Mouse (Mus musculus): Measurements from ENCODE around the gene H2-Ab1. TPM values are rescaled to one million over a fixed set of nuclear protein-coding genes. Genes with fewer than 3 reads are reported as not detected.
"Not testable (repeated sequence)": the region's sequence is repeated elsewhere in the genome, so short reads cannot be mapped to it uniquely, and the experiment has no call there.

H2-Ab1 gene
- polyA plus RNA-seq, 1 experiment from 2014 or later = 10.0 TPM

GRCm38 (mm10) chr17:34215176-34215575, 42.3 kb upstream of the H2-Ab1 start:
- Histone ChIP-seq H3K27ac (replicated peaks in 1 of 2; ENCODE audit: control insufficient read depth in 1 of 2, insufficient read depth in 1 of 2, low read depth in 2 of 2, low read length in 2 of 2) (no peak overlapping the region), H3K9me3 (ENCODE audit: control insufficient read depth, low read length) (peaks cover 4% of the 10 kb centered on the region; the same call in 1 of the 2 replicates), H3K36me3 (ENCODE audit: control insufficient read depth, insufficient read depth, low read length) (no peaks in the 10 kb centered on the region), H3K4me1 (ENCODE audit: control insufficient read depth in 2 of 2, insufficient read depth in 2 of 2, low read length in 2 of 2) (no peaks in the 10 kb centered on the region), H3K4me3 (ENCODE audit: control insufficient read depth in 1 of 2, insufficient read depth in 1 of 2, low read depth in 1 of 2, low read length in 2 of 2) (no peak overlapping the region), H3K9ac (ENCODE audit: low read length) (no peak overlapping the region), H3K27me3 (ENCODE audit: control insufficient read depth, insufficient read depth, low read length) (peaks cover 51% of the 10 kb centered on the region), H3K4me2 (ENCODE audit: low read length) (no peak overlapping the region)
- 86% methylated on average over 12 of the region's 12 CpGs for WGBS
- ATAC-seq (ENCODE audit: insufficient number of reproducible peaks, insufficient read depth, low FRiP score, low read depth) = no peak

- Histone ChIP-seq H3K9ac (ENCODE audit: low read length) (no peak overlapping the region), H3K4me3 (ENCODE audit: control insufficient read depth in 1 of 2, insufficient read depth in 1 of 2, low read depth in 1 of 2, low read length in 2 of 2) (no peak overlapping the region), H3K27me3 (ENCODE audit: control insufficient read depth, insufficient read depth, low read length) (peaks cover 29% of the 10 kb centered on the region), H3K9me3 (ENCODE audit: control insufficient read depth, low read length) (peaks cover 4% of the 10 kb centered on the region; the same call in 1 of the 2 replicates), H3K27ac (replicated peaks in 1 of 2; ENCODE audit: control insufficient read depth in 1 of 2, insufficient read depth in 1 of 2, low read depth in 2 of 2, low read length in 2 of 2) (no peak overlapping the region), H3K4me1 (ENCODE audit: control insufficient read depth in 2 of 2, insufficient read depth in 2 of 2, low read length in 2 of 2) (no peaks in the 10 kb centered on the region), H3K4me2 (ENCODE audit: low read length) (no peak overlapping the region), H3K36me3 (ENCODE audit: control insufficient read depth, insufficient read depth, low read length) (no peaks in the 10 kb centered on the region)
- WGBS = 78% methylated on average over 8 of the region's 8 CpGs
- no peak for ATAC-seq (ENCODE audit: insufficient number of reproducible peaks, insufficient read depth, low FRiP score, low read depth)
These were observed 40.1 kb upstream of the H2-Ab1 start for GRCm38 (mm10) chr17:34217216-34217928.

- no peak for ATAC-seq (ENCODE audit: insufficient number of reproducible peaks, insufficient read depth, low FRiP score, low read depth)
- H3K36me3 ChIP-seq (ENCODE audit: control insufficient read depth, insufficient read depth, low read length) = no peaks in the 10 kb centered on the region
- H3K27ac ChIP-seq (replicated peaks in 1 of 2; ENCODE audit: control insufficient read depth in 1 of 2, insufficient read depth in 1 of 2, low read depth in 2 of 2, low read length in 2 of 2) = no peak overlapping the region
- H3K4me3 ChIP-seq (ENCODE audit: control insufficient read depth in 1 of 2, insufficient read depth in 1 of 2, low read depth in 1 of 2, low read length in 2 of 2) = no peak overlapping the region
- H3K9ac ChIP-seq (ENCODE audit: low read length) = no peak overlapping the region
- H3K4me2 ChIP-seq (ENCODE audit: low read length) = no peak overlapping the region
- H3K27me3 ChIP-seq (ENCODE audit: control insufficient read depth, insufficient read depth, low read length) = peaks cover 23% of the 10 kb centered on the region
- 82% methylated on average over 5 of the region's 5 CpGs for WGBS
- peaks cover 4% of the 10 kb centered on the region; the same call in 1 of the 2 replicates for H3K9me3 ChIP-seq (ENCODE audit: control insufficient read depth, low read length)
- H3K4me1 ChIP-seq (ENCODE audit: control insufficient read depth in 2 of 2, insufficient read depth in 2 of 2, low read length in 2 of 2) = no peaks in the 10 kb centered on the region
These were observed 39.5 kb upstream of the H2-Ab1 start for GRCm38 (mm10) chr17:34217986-34218385.

GRCm38 (mm10) chr17:34218675-34219074, 38.8 kb upstream of the H2-Ab1 start:
- no peak for ATAC-seq (ENCODE audit: insufficient number of reproducible peaks, insufficient read depth, low FRiP score, low read depth)
- H3K27ac ChIP-seq (replicated peaks in 1 of 2; ENCODE audit: control insufficient read depth in 1 of 2, insufficient read depth in 1 of 2, low read depth in 2 of 2, low read length in 2 of 2) = no peak overlapping the region

GRCm38 (mm10) chr17:34219096-34219495, 38.4 kb upstream of the H2-Ab1 start:
- H3K4me1 ChIP-seq (ENCODE audit: control insufficient read depth in 2 of 2, insufficient read depth in 2 of 2, low read length in 2 of 2); H3K4me2 ChIP-seq (ENCODE audit: low read length); ATAC-seq (ENCODE audit: insufficient number of reproducible peaks, insufficient read depth, low FRiP score, low read depth); H3K27ac ChIP-seq (replicated peaks in 1 of 2; ENCODE audit: control insufficient read depth in 1 of 2, insufficient read depth in 1 of 2, low read depth in 2 of 2, low read length in 2 of 2); H3K4me3 ChIP-seq (ENCODE audit: control insufficient read depth in 1 of 2, insufficient read depth in 1 of 2, low read depth in 1 of 2, low read length in 2 of 2); H3K9ac ChIP-seq (ENCODE audit: low read length); H3K9me3 ChIP-seq (ENCODE audit: control insufficient read depth, low read length); H3K36me3 ChIP-seq (ENCODE audit: control insufficient read depth, insufficient read depth, low read length): not testable (repeated sequence)
- 85% methylated on average over 7 of the region's 11 CpGs for WGBS
- peaks cover 12% of the 10 kb centered on the region for H3K27me3 ChIP-seq (ENCODE audit: control insufficient read depth, insufficient read depth, low read length)

More at GRCm38 (mm10) chr17:34218675-34219074, 38.8 kb upstream of the H2-Ab1 start:
- no peaks in the 10 kb centered on the region for H3K36me3 ChIP-seq (ENCODE audit: control insufficient read depth, insufficient read depth, low read length)
- H3K4me1 ChIP-seq (ENCODE audit: control insufficient read depth in 2 of 2, insufficient read depth in 2 of 2, low read length in 2 of 2) = no peaks in the 10 kb centered on the region
- H3K9me3 ChIP-seq (ENCODE audit: control insufficient read depth, low read length) = peaks cover 4% of the 10 kb centered on the region; the same call in 1 of the 2 replicates
- H3K9ac ChIP-seq (ENCODE audit: low read length) = no peak overlapping the region
- no peak overlapping the region for H3K4me3 ChIP-seq (ENCODE audit: control insufficient read depth in 1 of 2, insufficient read depth in 1 of 2, low read depth in 1 of 2, low read length in 2 of 2)
- 83% methylated on average over 11 of the region's 11 CpGs for WGBS
- H3K4me2 ChIP-seq (ENCODE audit: low read length) = no peak overlapping the region
- H3K27me3 ChIP-seq (ENCODE audit: control insufficient read depth, insufficient read depth, low read length) = peaks cover 16% of the 10 kb centered on the region

GRCm38 (mm10) chr17:34219801-34220200, 37.7 kb upstream of the H2-Ab1 start:
- ATAC-seq (ENCODE audit: insufficient number of reproducible peaks, insufficient read depth, low FRiP score, low read depth); H3K4me1 ChIP-seq (ENCODE audit: control insufficient read depth in 2 of 2, insufficient read depth in 2 of 2, low read length in 2 of 2); H3K36me3 ChIP-seq (ENCODE audit: control insufficient read depth, insufficient read depth, low read length); H3K27ac ChIP-seq (replicated peaks in 1 of 2; ENCODE audit: control insufficient read depth in 1 of 2, insufficient read depth in 1 of 2, low read depth in 2 of 2, low read length in 2 of 2); H3K9ac ChIP-seq (ENCODE audit: low read length); H3K27me3 ChIP-seq (ENCODE audit: control insufficient read depth, insufficient read depth, low read length); H3K9me3 ChIP-seq (ENCODE audit: control insufficient read depth, low read length); H3K4me2 ChIP-seq (ENCODE audit: low read length); H3K4me3 ChIP-seq (ENCODE audit: control insufficient read depth in 1 of 2, insufficient read depth in 1 of 2, low read depth in 1 of 2, low read length in 2 of 2): not testable (repeated sequence)
- WGBS = 89% methylated on average over 3 of the region's 7 CpGs

GRCm38 (mm10) chr17:34220401-34220800, 37.1 kb upstream of the H2-Ab1 start:
- WGBS = 94% methylated on average over 5 of the region's 16 CpGs
- H3K36me3 ChIP-seq (ENCODE audit: control insufficient read depth, insufficient read depth, low read length); ATAC-seq (ENCODE audit: insufficient number of reproducible peaks, insufficient read depth, low FRiP score, low read depth): not testable (repeated sequence)

GRCm38 (mm10) chr17:34224816-34225215, 32.7 kb upstream of the H2-Ab1 start:
- no peak overlapping the region for H3K9ac ChIP-seq (ENCODE audit: low read length)
- no peak overlapping the region for H3K4me3 ChIP-seq (ENCODE audit: control insufficient read depth in 1 of 2, insufficient read depth in 1 of 2, low read depth in 1 of 2, low read length in 2 of 2)
- H3K9me3 ChIP-seq (ENCODE audit: control insufficient read depth, low read length) = peaks cover 8% of the 10 kb centered on the region; the same call in 1 of the 2 replicates
- no peak overlapping the region for H3K27ac ChIP-seq (replicated peaks in 1 of 2; ENCODE audit: control insufficient read depth in 1 of 2, insufficient read depth in 1 of 2, low read depth in 2 of 2, low read length in 2 of 2)
- WGBS = 89% methylated on average over 3 of the region's 3 CpGs
- H3K36me3 ChIP-seq (ENCODE audit: control insufficient read depth, insufficient read depth, low read length) = no peaks in the 10 kb centered on the region
- no peaks in the 10 kb centered on the region for H3K4me1 ChIP-seq (ENCODE audit: control insufficient read depth in 2 of 2, insufficient read depth in 2 of 2, low read length in 2 of 2)
- no peak overlapping the region for H3K4me2 ChIP-seq (ENCODE audit: low read length)
- no peak for ATAC-seq (ENCODE audit: insufficient number of reproducible peaks, insufficient read depth, low FRiP score, low read depth)
- H3K27me3 ChIP-seq (ENCODE audit: control insufficient read depth, insufficient read depth, low read length) = no peaks in the 10 kb centered on the region

More at GRCm38 (mm10) chr17:34220401-34220800, 37.1 kb upstream of the H2-Ab1 start:
- not testable (repeated sequence) for H3K4me1 ChIP-seq (ENCODE audit: control insufficient read depth in 2 of 2, insufficient read depth in 2 of 2, low read length in 2 of 2); H3K9ac ChIP-seq (ENCODE audit: low read length); H3K27ac ChIP-seq (replicated peaks in 1 of 2; ENCODE audit: control insufficient read depth in 1 of 2, insufficient read depth in 1 of 2, low read depth in 2 of 2, low read length in 2 of 2); H3K4me3 ChIP-seq (ENCODE audit: control insufficient read depth in 1 of 2, insufficient read depth in 1 of 2, low read depth in 1 of 2, low read length in 2 of 2); H3K4me2 ChIP-seq (ENCODE audit: low read length); H3K27me3 ChIP-seq (ENCODE audit: control insufficient read depth, insufficient read depth, low read length)
- H3K9me3 ChIP-seq (ENCODE audit: control insufficient read depth, low read length) = peaks cover 10% of the 10 kb centered on the region
